Mouse (Mus musculus): ENCODE data around the gene Ces2b.
"Not testable (repeated sequence)": the region's sequence is repeated elsewhere in the genome, so short reads cannot be mapped to it uniquely, and the experiment has no call there.

Ces2b gene

GRCm38 (mm10) chr8:104831440-104831839 is at the start of gene Ces2b:
TSS of gene Ces2b (plus strand) at chr8:104831572.
- in situ Hi-C loops (cut with MseI, MboI), result no loop called here

GRCm38 (mm10) chr8:104787049-104787448 is 44.3 kb upstream of the Ces2b start:
- in situ Hi-C loops (cut with MseI, MboI), result no loop called here

- in situ Hi-C loops (cut with MseI, MboI), result no loop called here
These were observed 42.4 kb upstream of the Ces2b start for GRCm38 (mm10) chr8:104788929-104789328.

- in situ Hi-C loops (cut with MseI, MboI), result no loop called here
These were observed 41.3 kb upstream of the Ces2b start for GRCm38 (mm10) chr8:104789886-104790680.

GRCm38 (mm10) chr8:104799385-104799784 is 32.0 kb upstream of the Ces2b start:
- in situ Hi-C loops (cut with MseI, MboI), result no loop called here

- in situ Hi-C loops (cut with MseI, MboI), result no loop called here
These were observed 25.2 kb upstream of the Ces2b start for GRCm38 (mm10) chr8:104806127-104806526.

GRCm38 (mm10) chr8:104808542-104809413 is 22.6 kb upstream of the Ces2b start:
- in situ Hi-C loops (cut with MseI, MboI), result no loop called here

GRCm38 (mm10) chr8:104809436-104809835 is 21.9 kb upstream of the Ces2b start:
- in situ Hi-C loops (cut with MseI, MboI), result no loop called here

GRCm38 (mm10) chr8:104826912-104827311 is 4.5 kb upstream of the Ces2b start:
- in situ Hi-C loops (cut with MseI, MboI), result no loop called here

GRCm38 (mm10) chr8:104828221-104828620 is 3.2 kb upstream of the Ces2b start:
- in situ Hi-C loops (cut with MseI, MboI), result no loop called here

GRCm38 (mm10) chr8:104841360-104842078 is 10.1 kb downstream of the Ces2b start:
- in situ Hi-C loops (cut with MseI, MboI), result loop anchor here (10.0 kb wide), 2 partner anchors 63 to 93 kb away; no protein-coding TSS in a partner anchor

- in situ Hi-C loops (cut with MseI, MboI), result loop anchor here (10.0 kb wide), 2 partner anchors 58 to 88 kb away; no protein-coding TSS in a partner anchor
These were observed 15.5 kb downstream of the Ces2b start, which contains the start of gene Ces2c for GRCm38 (mm10) chr8:104846831-104847230. TSS of gene Ces2c (plus strand) at chr8:104847068.

GRCm38 (mm10) chr8:104847741-104848462 is 16.5 kb downstream of the Ces2b start:
- in situ Hi-C loops (cut with MseI, MboI), result loop anchor here (10.0 kb wide), 2 partner anchors 57 to 87 kb away; no protein-coding TSS in a partner anchor

- in situ Hi-C loops (cut with MseI, MboI), result not testable (repeated sequence)
These were observed 35.6 kb downstream of the Ces2b start for GRCm38 (mm10) chr8:104866844-104867531.

GRCm38 (mm10) chr8:104868876-104869275 is 37.5 kb downstream of the Ces2b start:
- in situ Hi-C loops (cut with MseI, MboI), result not testable (repeated sequence)

- in situ Hi-C loops (cut with MseI, MboI), result not testable (repeated sequence)
These were observed 55.0 kb downstream of the Ces2b start for GRCm38 (mm10) chr8:104886223-104886926.

All from mouse trophoblast stem cell (cell line).